Mouse (Mus musculus): ENCODE measurements around the gene Fam19a1. TPM values are rescaled to one million over a fixed set of nuclear protein-coding genes. Genes with fewer than 3 reads are reported as not detected.
"Not testable (repeated sequence)": the region's sequence is repeated elsewhere in the genome, so short reads cannot be mapped to it uniquely, and the experiment has no call there.

Gene Fam19a1
- under 1 TPM; 0.12 to 0.19 TPM for total RNA-seq (2021)
- long read RNA-seq, experiment 1 = 0 reads
- long read RNA-seq, experiment 2 = 0 reads

GRCm38 (mm10) chr6:96112854-96113253 lies at the start of gene Fam19a1:
TSS of gene Fam19a1 (plus strand) at chr6:96113154.
- intact Hi-C loops (cut with DNase I) = no loop called here
- DNase-seq = no peak

GRCm38 (mm10) chr6:96071080-96071479 lies 41.9 kb upstream of the Fam19a1 start:
- no peak for DNase-seq
- intact Hi-C loops (cut with DNase I) = no loop called here

- no peak for DNase-seq
- intact Hi-C loops (cut with DNase I) = no loop called here
Measured at GRCm38 (mm10) chr6:96071567-96071966, 41.4 kb upstream of the Fam19a1 start.

- intact Hi-C loops (cut with DNase I) = no loop called here
- no peak for DNase-seq
Measured at GRCm38 (mm10) chr6:96089961-96090360, 23.0 kb upstream of the Fam19a1 start.

GRCm38 (mm10) chr6:96093716-96094115 lies 19.2 kb upstream of the Fam19a1 start:
- intact Hi-C loops (cut with DNase I) = no loop called here

GRCm38 (mm10) chr6:96098225-96098624 lies 14.7 kb upstream of the Fam19a1 start:
- intact Hi-C loops (cut with DNase I) = no loop called here

More at GRCm38 (mm10) chr6:96093716-96094115, 19.2 kb upstream of the Fam19a1 start:
- DNase-seq = no peak

GRCm38 (mm10) chr6:96111656-96112055 lies 1.3 kb upstream of the Fam19a1 start:
- intact Hi-C loops (cut with DNase I) = no loop called here
- no peak for DNase-seq

More at GRCm38 (mm10) chr6:96098225-96098624, 14.7 kb upstream of the Fam19a1 start:
- no peak for DNase-seq

GRCm38 (mm10) chr6:96114151-96114550 lies 1.2 kb downstream of the Fam19a1 start:
- DNase-seq = no peak
- intact Hi-C loops (cut with DNase I) = no loop called here

- intact Hi-C loops (cut with DNase I) = no loop called here
- DNase-seq = no peak
Measured at GRCm38 (mm10) chr6:96116148-96116533, 3.2 kb downstream of the Fam19a1 start.

GRCm38 (mm10) chr6:96116534-96117272 lies 3.7 kb downstream of the Fam19a1 start:
- DNase-seq = peak; percentile 16 to 29
- intact Hi-C loops (cut with DNase I) = no loop called here

GRCm38 (mm10) chr6:96143326-96143725 lies 30.4 kb downstream of the Fam19a1 start:
- intact Hi-C loops (cut with DNase I) = no loop called here
- no peak for DNase-seq

GRCm38 (mm10) chr6:96165403-96165802 lies 52.4 kb downstream of the Fam19a1 start:
- DNase-seq = peak in 1 of 2 experiments; percentile 1
- intact Hi-C loops (cut with DNase I) = no loop called here

GRCm38 (mm10) chr6:96165818-96166379 lies 52.9 kb downstream of the Fam19a1 start, which contains the start of gene 1700123L14Rik:
TSS of gene 1700123L14Rik (minus strand) at chr6:96166243.
- peak; percentile 1 to 11 for DNase-seq
- intact Hi-C loops (cut with DNase I) = no loop called here

GRCm38 (mm10) chr6:96167031-96167430 lies 54.1 kb downstream of the Fam19a1 start:
- no peak for DNase-seq
- intact Hi-C loops (cut with DNase I) = no loop called here

GRCm38 (mm10) chr6:96173681-96174080 lies 60.7 kb downstream of the Fam19a1 start:
- DNase-seq = no peak
- intact Hi-C loops (cut with DNase I) = no loop called here

GRCm38 (mm10) chr6:96178530-96178929 lies 65.6 kb downstream of the Fam19a1 start:
- DNase-seq = no peak
- intact Hi-C loops (cut with DNase I) = no loop called here

- DNase-seq = no peak
- intact Hi-C loops (cut with DNase I) = no loop called here
Measured at GRCm38 (mm10) chr6:96183392-96183791, 70.4 kb downstream of the Fam19a1 start.

- no peak for DNase-seq
- intact Hi-C loops (cut with DNase I) = no loop called here
Measured at GRCm38 (mm10) chr6:96186517-96186916, 73.6 kb downstream of the Fam19a1 start.

GRCm38 (mm10) chr6:96198991-96199390 lies 86.0 kb downstream of the Fam19a1 start:
- intact Hi-C loops (cut with DNase I) = not testable (repeated sequence)
- peak in 1 of 2 experiments; percentile 1 for DNase-seq

GRCm38 (mm10) chr6:96205395-96205794 lies 92.4 kb downstream of the Fam19a1 start:
- intact Hi-C loops (cut with DNase I) = no loop called here
- no peak for DNase-seq

GRCm38 (mm10) chr6:96234806-96235205 lies 121.9 kb downstream of the Fam19a1 start:
- no peak for DNase-seq
- intact Hi-C loops (cut with DNase I) = no loop called here

GRCm38 (mm10) chr6:96244320-96244719 lies 131.4 kb downstream of the Fam19a1 start:
- intact Hi-C loops (cut with DNase I) = no loop called here
- no peak for DNase-seq
